Mouse (Mus musculus): ENCODE results near the gene Fbxl16. TPM values are rescaled to one million over a fixed set of nuclear protein-coding genes. Genes with fewer than 3 reads are reported as not detected.

Fbxl16 gene
- polyA plus RNA-seq, 1 experiment from 2014 or later: 1.3 TPM

GRCm38 (mm10) chr17:25869498-25869897 lies 60.6 kb downstream of the Fbxl16 start:
- no peak for ATAC-seq (ENCODE audit: low FRiP score, low TSS enrichment)

GRCm38 (mm10) chr17:25869954-25870353 lies 61.1 kb downstream of the Fbxl16 start:
- TF ChIP-seq CTCF (IDR thresholded peaks at IDR 0.05; ENCODE audit: low read depth) (no peak), EP300 (optimal IDR thresholded peaks at IDR 0.05) (no peak)

More at GRCm38 (mm10) chr17:25869498-25869897, 60.6 kb downstream of the Fbxl16 start:
- Histone ChIP-seq H3K4me2 (replicated peaks; ENCODE audit: low read depth) (no peak overlapping the region), H3K4me1 (replicated peaks; ENCODE audit: control insufficient read depth, insufficient read depth) (peaks cover 10% of the 10 kb centered on the region; the same call in 1 of the 2 replicates), H3K27ac (replicated peaks) (no peak overlapping the region), H3K9me3 (ENCODE audit: control insufficient read depth, low read length) (no peaks in the 10 kb centered on the region), H3K4me3 (ENCODE audit: low read depth, low read length) (no peak overlapping the region), H3K9ac (ENCODE audit: low read length) (no peak overlapping the region), H3K36me3 (ENCODE audit: control insufficient read depth, insufficient read depth, low read length) (no peaks in the 10 kb centered on the region), H3K27me3 (ENCODE audit: control insufficient read depth, insufficient read depth, low read length) (no peaks in the 10 kb centered on the region)
- WGBS: 83% methylated on average over 8 of the region's 8 CpGs
- no peak for DNase-seq (ENCODE audit: low spot score)
- TF ChIP-seq CTCF (IDR thresholded peaks at IDR 0.05; ENCODE audit: low read depth) (no peak), EP300 (optimal IDR thresholded peaks at IDR 0.05) (no peak)

More at GRCm38 (mm10) chr17:25869954-25870353, 61.1 kb downstream of the Fbxl16 start:
- ATAC-seq (ENCODE audit: low FRiP score, low TSS enrichment): no peak
- no peak overlapping the region for H3K9ac ChIP-seq (ENCODE audit: low read length)
- H3K27ac ChIP-seq (replicated peaks): no peak overlapping the region
- no peaks in the 10 kb centered on the region for H3K27me3 ChIP-seq (ENCODE audit: control insufficient read depth, insufficient read depth, low read length)
- 89% methylated on average over 2 of the region's 2 CpGs for WGBS
- H3K9me3 ChIP-seq (ENCODE audit: control insufficient read depth, low read length): no peaks in the 10 kb centered on the region
- no peak for DNase-seq (ENCODE audit: low spot score)
- H3K4me3 ChIP-seq (ENCODE audit: low read depth, low read length): no peak overlapping the region
- H3K4me1 ChIP-seq (replicated peaks; ENCODE audit: control insufficient read depth, insufficient read depth): peaks cover 10% of the 10 kb centered on the region; the same call in 1 of the 2 replicates
- no peaks in the 10 kb centered on the region for H3K36me3 ChIP-seq (ENCODE audit: control insufficient read depth, insufficient read depth, low read length)
- no peak overlapping the region for H3K4me2 ChIP-seq (replicated peaks; ENCODE audit: low read depth)

Small RNA genes lying within 50 kb of the gene (microRNA-seq; reads per million reads assigned to microRNA genes)
- gene Mir3082 (1.3 reads per million), gene Mir6966 (not detected)

Other genes starting within 250 kb of the Fbxl16 start
- 1.4 and 1.6 TPM in 2 replicates for gene Sox8, start 238.4 kb upstream of the Fbxl16 start, polyA plus RNA-seq (2015; fragmentation: Nextera tagmentation; extraction: Ambion mirVana)
- gene Lmf1, start 230.0 kb upstream of the Fbxl16 start, polyA plus RNA-seq (2015; fragmentation: Nextera tagmentation; extraction: Ambion mirVana): 16.3 and 17.7 TPM in 2 replicates
- gene Gng13, start 91.9 kb upstream of the Fbxl16 start, polyA plus RNA-seq (2015; fragmentation: Nextera tagmentation; extraction: Ambion mirVana): 1.4 and 1.7 TPM in 2 replicates
- gene Chtf18, start 81.7 kb upstream of the Fbxl16 start, polyA plus RNA-seq (2015; fragmentation: Nextera tagmentation; extraction: Ambion mirVana): 4.2 and 5.4 TPM in 2 replicates
- gene Rpusd1, start 81.4 kb upstream of the Fbxl16 start, polyA plus RNA-seq (2015; fragmentation: Nextera tagmentation; extraction: Ambion mirVana): 10.3 and 10.5 TPM in 2 replicates
- 0.05 and 0.10 TPM in 2 replicates for gene Mslnl, start 73.0 kb upstream of the Fbxl16 start, polyA plus RNA-seq (2015; fragmentation: Nextera tagmentation; extraction: Ambion mirVana)
- 54.8 and 70.6 TPM in 2 replicates for gene Msln, start 54.7 kb upstream of the Fbxl16 start, polyA plus RNA-seq (2015; fragmentation: Nextera tagmentation; extraction: Ambion mirVana)
- gene Narfl, start 35.3 kb upstream of the Fbxl16 start, polyA plus RNA-seq (2015; fragmentation: Nextera tagmentation; extraction: Ambion mirVana): 19.1 and 20.9 TPM in 2 replicates
- gene Haghl, start 23.4 kb upstream of the Fbxl16 start, polyA plus RNA-seq (2015; fragmentation: Nextera tagmentation; extraction: Ambion mirVana): 37.5 and 40.2 TPM in 2 replicates
- gene Ccdc78, start 22.5 kb upstream of the Fbxl16 start, polyA plus RNA-seq (2015; fragmentation: Nextera tagmentation; extraction: Ambion mirVana): 0.23 and 0.24 TPM in 2 replicates
- 91.0 and 94.7 TPM in 2 replicates for gene Fam173a, start 16.2 kb upstream of the Fbxl16 start, polyA plus RNA-seq (2015; fragmentation: Nextera tagmentation; extraction: Ambion mirVana)
- gene AC134908.4, start 13.4 kb upstream of the Fbxl16 start, polyA plus RNA-seq (2015; fragmentation: Nextera tagmentation; extraction: Ambion mirVana): 0.65 TPM in 1 of 2 replicates, not detected in the other
- gene Metrn, start 11.9 kb upstream of the Fbxl16 start, polyA plus RNA-seq (2015; fragmentation: Nextera tagmentation; extraction: Ambion mirVana): 18.7 and 19.0 TPM in 2 replicates
- gene Wdr24, start 14.5 kb downstream of the Fbxl16 start, polyA plus RNA-seq (2015; fragmentation: Nextera tagmentation; extraction: Ambion mirVana): 10.8 and 12.5 TPM in 2 replicates
- gene Jmjd8, start 19.8 kb downstream of the Fbxl16 start, polyA plus RNA-seq (2015; fragmentation: Nextera tagmentation; extraction: Ambion mirVana): 29.7 and 31.5 TPM in 2 replicates
- 215 and 224 TPM in 2 replicates for gene Stub1, start 24.3 kb downstream of the Fbxl16 start, polyA plus RNA-seq (2015; fragmentation: Nextera tagmentation; extraction: Ambion mirVana)
- 3.1 and 4.3 TPM in 2 replicates for gene Rhbdl1, start 28.2 kb downstream of the Fbxl16 start, polyA plus RNA-seq (2015; fragmentation: Nextera tagmentation; extraction: Ambion mirVana)
- 1.8 and 2.3 TPM in 2 replicates for gene Gm20683, start 32.7 kb downstream of the Fbxl16 start, polyA plus RNA-seq (2015; fragmentation: Nextera tagmentation; extraction: Ambion mirVana)
- gene Rhot2, start 35.8 kb downstream of the Fbxl16 start, polyA plus RNA-seq (2015; fragmentation: Nextera tagmentation; extraction: Ambion mirVana): 10.7 and 13.2 TPM in 2 replicates
- 4.1 and 4.2 TPM in 2 replicates for gene Wdr90, start 52.4 kb downstream of the Fbxl16 start, polyA plus RNA-seq (2015; fragmentation: Nextera tagmentation; extraction: Ambion mirVana)
- 52.4 and 59.9 TPM in 2 replicates for gene Mcrip2, start 59.7 kb downstream of the Fbxl16 start, polyA plus RNA-seq (2015; fragmentation: Nextera tagmentation; extraction: Ambion mirVana)
- 52.9 and 54.1 TPM in 2 replicates for gene Mettl26, start 66.0 kb downstream of the Fbxl16 start, polyA plus RNA-seq (2015; fragmentation: Nextera tagmentation; extraction: Ambion mirVana)
- 0.35 and 0.38 TPM in 2 replicates for gene Wfikkn1, start 71.8 kb downstream of the Fbxl16 start, polyA plus RNA-seq (2015; fragmentation: Nextera tagmentation; extraction: Ambion mirVana)
- 20.2 TPM in 2 replicates for gene Rab40c, start 110.6 kb downstream of the Fbxl16 start, polyA plus RNA-seq (2015; fragmentation: Nextera tagmentation; extraction: Ambion mirVana)
- 25.4 and 29.9 TPM in 2 replicates for gene Pigq, start 135.9 kb downstream of the Fbxl16 start, polyA plus RNA-seq (2015; fragmentation: Nextera tagmentation; extraction: Ambion mirVana)
- not detected in 2 replicates for gene Nhlrc4, start 135.9 kb downstream of the Fbxl16 start, polyA plus RNA-seq (2015; fragmentation: Nextera tagmentation; extraction: Ambion mirVana)
- gene A930017K11Rik, start 143.5 kb downstream of the Fbxl16 start, polyA plus RNA-seq (2015; fragmentation: Nextera tagmentation; extraction: Ambion mirVana): 0.06 TPM in 1 of 2 replicates, not detected in the other
- 12.5 and 13.7 TPM in 2 replicates for gene Capn15, start 176.7 kb downstream of the Fbxl16 start, polyA plus RNA-seq (2015; fragmentation: Nextera tagmentation; extraction: Ambion mirVana)

Measured in stomach, postnatal 0 days (tissue).